Mouse (Mus musculus) kidney, postnatal 0 days (tissue): ENCODE measurements at regions not wholly inside any gene's neighbourhood (a gene's known extent, or its start where the extent isn't known, plus 50 kb on each side); places are given as distances from the start of the nearest gene placed in this dataset.

Experiments
- ATAC-seq: fragments of 200-750 bp; cut with Nextera tagmentation; replicated peaks from 2 replicates; pipeline ENCODE4 v1.8.0; 2017; ENCODE audit warnings: low read depth, moderate number of reproducible peaks, moderate TSS enrichment, moderate library complexity; ENCODE audit not compliant: low FRiP score
- DNase-seq: peaks from one replicate; pipeline ENCODE4 v3.0.0-alpha.2; 2016; ENCODE audit warnings: low spot score
- H3K27ac ChIP-seq: fragments of 300-500 bp; sonication (generic); 2 replicates; pipeline ENCODE4 v1.5.1; 2014; ENCODE audit warnings: mild to moderate bottlenecking
- H3K27me3 ChIP-seq: fragments of 300-500 bp; sonication (generic); 2 replicates; pipeline ENCODE4 v1.6.1; 2014; ENCODE audit warnings: low read length, mixed read lengths; ENCODE audit not compliant: insufficient read depth
- H3K36me3 ChIP-seq: fragments of 300-500 bp; sonication (generic); 2 replicates; pipeline ENCODE4 v1.6.1; 2014; ENCODE audit warnings: low read length, mixed read lengths; ENCODE audit not compliant: insufficient read depth
- H3K4me1 ChIP-seq: fragments of 300-500 bp; sonication (generic); replicated peaks from 2 replicates; pipeline ENCODE4 v1.6.1; 2014; ENCODE audit warnings: antibody characterized with exemption, low read length, mixed read lengths; ENCODE audit not compliant: insufficient read depth
- H3K4me2 ChIP-seq: fragments of 300-500 bp; sonication (generic); 2 replicates; pipeline ENCODE4 v1.6.1; 2014; ENCODE audit warnings: mild to moderate bottlenecking, low read length, moderate library complexity, mixed read lengths
- H3K4me3 ChIP-seq: fragments of 300-500 bp; sonication (generic); replicated peaks from 2 replicates; pipeline ENCODE4 v1.5.1; 2014; ENCODE audit warnings: low read depth, low read length
- H3K9ac ChIP-seq: fragments of 300-500 bp; sonication (generic); 2 replicates; pipeline ENCODE4 v1.6.1; 2014; ENCODE audit warnings: low read depth, low read length
- H3K9me3 ChIP-seq: fragments of 300-500 bp; sonication (generic); replicated peaks from 2 replicates; pipeline ENCODE4 v1.6.1; 2016; ENCODE audit warnings: low read length, inconsistent platforms, mixed read lengths
- CTCF ChIP-seq: IDR thresholded peaks from 2 replicates; pipeline ENCODE4 v1.5.1; 2016; ENCODE audit warnings: antibody characterized with exemption, low read depth, mild to moderate bottlenecking, moderate library complexity
- WGBS: fragments of 180-500 bp; shearing (Covaris S2); extraction: QIAGEN DNeasy Blood & Tissue Kit; methylation state at CpG from one replicate; pipeline ENCODE4 v1.1.7; 2014; 5-methylcytosine and 5-hydroxymethylcytosine counted together

GRCm38 (mm10) chr13:60050799-60051580 is 126.2 kb downstream of the Gas1 start:
- no peak for TF ChIP-seq CTCF
- no peak overlapping the region for H3K4me3 ChIP-seq
- DNase-seq: no peak
- WGBS: 61% methylated on average over 9 of the region's 9 CpGs
- 0 out of 2 replicates have a peak, but pooled peaks cover 3% of the 10 kb centered on the region for H3K4me1 ChIP-seq
- no peaks in the 10 kb centered on the region for H3K9me3 ChIP-seq
- no peak overlapping the region for H3K27ac ChIP-seq
- H3K36me3 ChIP-seq: no peaks in the 10 kb centered on the region
- peak; percentile 61 for ATAC-seq
- no peaks in the 10 kb centered on the region for H3K27me3 ChIP-seq
- no peak overlapping the region for H3K4me2 ChIP-seq
- no peak overlapping the region for H3K9ac ChIP-seq

DNA sequence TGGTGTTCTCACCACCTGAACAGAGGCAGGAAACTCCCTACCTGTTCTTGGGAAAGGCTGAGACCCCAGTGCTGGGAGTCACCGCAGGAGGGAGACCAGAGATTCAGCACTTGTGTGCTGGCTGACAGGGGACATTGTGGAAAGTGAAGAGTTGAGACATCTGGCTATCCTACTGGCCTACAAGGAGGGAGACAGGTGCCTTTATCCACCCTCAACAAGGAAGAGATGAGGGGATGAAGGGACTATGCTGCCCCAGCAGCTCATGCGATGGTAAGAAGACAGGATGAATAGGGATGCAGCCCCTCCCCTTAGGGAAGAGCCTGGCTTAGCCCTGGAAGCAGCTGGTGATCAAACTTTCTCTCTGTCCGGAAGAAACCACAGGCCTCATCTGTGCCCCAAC is 127.5 kb downstream of the Gas1 start:
- 78% methylated on average over 3 of the region's 3 CpGs for WGBS
- no peak for ATAC-seq
- Histone ChIP-seq H3K36me3 (no peaks in the 10 kb centered on the region), H3K27ac (no peak overlapping the region), H3K4me2 (no peak overlapping the region), H3K9ac (no peak overlapping the region), H3K9me3 (no peaks in the 10 kb centered on the region), H3K4me1 (0 out of 2 replicates have a peak, but pooled peaks cover 3% of the 10 kb centered on the region), H3K27me3 (no peaks in the 10 kb centered on the region), H3K4me3 (no peak overlapping the region)
- no peak for TF ChIP-seq CTCF
- DNase-seq: no peak

- peak; percentile 56 for DNase-seq
- Histone ChIP-seq H3K4me2 (no peak overlapping the region), H3K27ac (no peak overlapping the region), H3K9ac (no peak overlapping the region), H3K4me1 (0 out of 2 replicates have a peak, but pooled peaks cover 3% of the 10 kb centered on the region), H3K4me3 (no peak overlapping the region), H3K9me3 (no peaks in the 10 kb centered on the region), H3K27me3 (no peaks in the 10 kb centered on the region), H3K36me3 (no peaks in the 10 kb centered on the region)
- no peak for TF ChIP-seq CTCF
- 56% methylated on average over 9 of the region's 9 CpGs for WGBS
- no peak for ATAC-seq
These were observed 129.1 kb downstream of the Gas1 start for GRCm38 (mm10) chr13:60047791-60048730.

GRCm38 (mm10) chr13:60045752-60046151 is 131.4 kb downstream of the Gas1 start:
- H3K9ac ChIP-seq: no peak overlapping the region
- H3K4me3 ChIP-seq: no peak overlapping the region
- no peak overlapping the region for H3K27ac ChIP-seq
- H3K36me3 ChIP-seq: no peaks in the 10 kb centered on the region
- ATAC-seq: no peak
- TF ChIP-seq CTCF: no peak
- no peak overlapping the region for H3K4me2 ChIP-seq
- no peak for DNase-seq
- no peaks in the 10 kb centered on the region for H3K27me3 ChIP-seq
- 49% methylated on average over 4 of the region's 4 CpGs for WGBS
- H3K9me3 ChIP-seq: no peaks in the 10 kb centered on the region
- H3K4me1 ChIP-seq: 0 out of 2 replicates have a peak, but pooled peaks cover 3% of the 10 kb centered on the region

DNA sequence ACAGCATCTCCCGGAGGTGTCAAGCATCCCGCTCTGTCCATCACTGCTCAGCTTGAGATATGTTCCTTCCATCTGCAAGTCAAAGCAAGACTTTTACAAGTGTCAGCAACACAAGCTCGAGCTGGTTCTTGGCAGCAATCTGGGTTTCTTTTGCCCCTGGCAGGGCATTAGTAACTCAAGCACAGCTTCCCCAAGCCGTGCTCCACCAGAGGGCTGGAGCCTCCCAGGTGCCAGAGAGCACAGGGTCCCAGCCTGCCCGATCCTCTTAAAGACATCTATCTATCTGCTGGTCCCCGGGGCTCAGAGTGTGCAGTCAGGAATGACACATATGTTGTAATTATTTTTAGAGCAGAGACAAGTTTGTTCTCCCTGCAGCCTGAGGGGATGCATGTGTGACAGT is 132.3 kb downstream of the Gas1 start:
- Histone ChIP-seq H3K4me1 (0 out of 2 replicates have a peak, but pooled peaks cover 3% of the 10 kb centered on the region), H3K9me3 (no peaks in the 10 kb centered on the region), H3K4me2 (no peak overlapping the region), H3K9ac (no peak overlapping the region), H3K36me3 (no peaks in the 10 kb centered on the region), H3K27ac (no peak overlapping the region), H3K4me3 (no peak overlapping the region), H3K27me3 (no peaks in the 10 kb centered on the region)
- no peak for TF ChIP-seq CTCF
- no peak for DNase-seq
- no peak for ATAC-seq
- WGBS: 40% methylated on average over 6 of the region's 6 CpGs

- no peak for TF ChIP-seq CTCF
- ATAC-seq (no peak), DNase-seq (no peak)
- Histone ChIP-seq H3K9ac (no peak overlapping the region), H3K4me2 (no peak overlapping the region), H3K36me3 (no peaks in the 10 kb centered on the region), H3K27me3 (no peaks in the 10 kb centered on the region), H3K9me3 (no peaks in the 10 kb centered on the region), H3K4me3 (no peak overlapping the region), H3K4me1 (no peaks in the 10 kb centered on the region), H3K27ac (no peak overlapping the region)
- WGBS: 69% methylated on average over 2 of the region's 2 CpGs
These were observed 134.7 kb downstream of the Gas1 start for GRCm38 (mm10) chr13:60042443-60042842.
